Mouse (Mus musculus) liver, embryonic 14.5 days (tissue): ENCODE data around the gene Stim1.

Source experiments
- CTCF ChIP-seq: IDR thresholded peaks from 2 replicates; pipeline ENCODE4 v1.5.1; 2016; ENCODE audit warnings: antibody characterized with exemption, low read depth, control low read depth
- EP300 ChIP-seq: IDR thresholded peaks from 2 replicates; pipeline ENCODE4 v1.6.1; 2016; ENCODE audit warnings: antibody characterized with exemption, low read depth

DNA sequence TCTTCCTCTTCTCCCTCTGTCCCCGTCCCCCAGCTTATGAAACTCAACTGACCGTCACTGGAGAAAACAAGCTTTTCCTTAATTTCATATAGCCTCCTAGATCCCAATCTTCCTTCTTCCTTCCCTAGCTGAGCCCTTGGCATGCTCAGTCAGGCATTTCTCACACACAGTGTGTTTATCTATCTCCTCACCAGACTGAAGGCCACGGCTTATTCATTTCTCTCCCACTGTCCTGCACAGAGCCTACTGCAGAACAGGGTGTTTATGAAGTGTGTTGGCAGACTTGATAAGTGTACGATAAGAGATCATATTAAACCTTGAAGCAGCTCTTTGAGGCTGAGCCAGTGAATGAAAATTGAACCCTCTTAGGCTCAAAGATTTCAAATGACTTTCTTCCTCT is 213.2 kb downstream of the Stim1 start:
- TF ChIP-seq EP300: no peak
- no peak for TF ChIP-seq CTCF
